Mouse (Mus musculus) stomach, embryonic 14.5 days (tissue): ENCODE results near the gene Ctf2. TPM values are rescaled to one million over a fixed set of nuclear protein-coding genes. Genes with fewer than 3 reads are reported as not detected.

ENCODE experiments used
- ATAC-seq: fragments of 200-750 bp; cut with Nextera tagmentation; 2 replicates; pipeline ENCODE4 v1.8.0; 2017; ENCODE audit warnings: low read depth, moderate TSS enrichment; ENCODE audit not compliant: insufficient number of reproducible peaks, insufficient read depth, low FRiP score
- H3K27ac ChIP-seq: fragments of 300-500 bp; sonication (generic); 2 replicates; pipeline ENCODE4 v1.5.1; 2014; ENCODE audit warnings: mild to moderate bottlenecking, low read length, moderate library complexity, mixed read lengths
- H3K27me3 ChIP-seq: fragments of 300-500 bp; sonication (generic); 2 replicates; pipeline ENCODE4 v1.6.1; 2014; ENCODE audit warnings: low read length, control low read depth, mixed read lengths; ENCODE audit not compliant: control insufficient read depth, insufficient read depth
- H3K36me3 ChIP-seq: fragments of 300-500 bp; sonication (generic); 2 replicates; pipeline ENCODE4 v1.6.1; 2014; ENCODE audit warnings: mild to moderate bottlenecking, control low read depth, low read length, moderate library complexity, mixed read lengths; ENCODE audit not compliant: control insufficient read depth, insufficient read depth
- H3K4me1 ChIP-seq: fragments of 300-500 bp; sonication (generic); 2 replicates; pipeline ENCODE4 v1.6.1; 2014; ENCODE audit warnings: low read length, control low read depth, mixed read lengths; ENCODE audit not compliant: control insufficient read depth, insufficient read depth
- H3K4me2 ChIP-seq: fragments of 300-500 bp; sonication (generic); replicated peaks from 2 replicates; pipeline ENCODE4 v1.6.1; 2014; ENCODE audit warnings: low read depth, low read length, control low read depth
- H3K4me3 ChIP-seq: fragments of 300-500 bp; sonication (generic); 2 replicates; pipeline ENCODE4 v1.5.1; 2014; ENCODE audit warnings: low read depth, low read length, control low read depth
- H3K9ac ChIP-seq: fragments of 300-500 bp; sonication (generic); replicated peaks from 2 replicates; pipeline ENCODE4 v1.6.1; 2014; ENCODE audit warnings: low read depth, mild to moderate bottlenecking, control low read depth, low read length, moderate library complexity, mixed read lengths
- H3K9me3 ChIP-seq: fragments of 300-500 bp; sonication (generic); 2 replicates; pipeline ENCODE4 v1.6.1; 2016; ENCODE audit warnings: low read depth, low read length, control low read depth; ENCODE audit not compliant: control insufficient read depth
- WGBS: fragments of 180-500 bp; shearing (Covaris S2); extraction: QIAGEN DNeasy Blood & Tissue Kit; methylation state at CpG from one replicate; pipeline ENCODE4 v1.1.7; 2014; 5-methylcytosine and 5-hydroxymethylcytosine counted together
- polyA plus RNA-seq: library from polyadenylated mRNA; unstranded; fragments of >200 nt; fragmentation: Nextera tagmentation; extraction: Ambion mirVana; gene quantifications from 2 replicates; pipeline ENCODE4 v1.2.1, GENCODE M21; 2014

Gene Ctf2
- polyA plus RNA-seq, 1 experiment from 2014 or later: 0.32 TPM

DNA sequence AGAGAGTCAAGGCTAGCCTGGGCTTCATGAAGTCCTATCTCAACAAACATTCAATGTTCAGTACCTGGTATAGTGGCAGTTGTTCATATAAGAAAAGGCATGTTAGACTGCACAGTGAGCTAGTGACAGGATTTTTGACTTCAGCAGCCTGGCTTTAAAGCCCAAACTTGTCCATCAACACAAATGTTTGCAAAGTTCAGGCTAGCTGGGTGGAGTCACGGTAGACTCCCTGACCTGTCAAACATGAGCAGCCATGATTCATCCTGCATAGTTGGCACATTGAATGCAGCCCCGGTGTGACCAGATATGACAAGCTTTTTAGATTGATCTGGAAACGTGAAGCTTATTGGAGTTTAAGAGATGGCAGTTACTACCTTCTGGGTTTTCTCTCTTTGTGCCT is 40.1 kb upstream of the Ctf2 start:
- H3K27ac ChIP-seq: no peak overlapping the region
- peaks cover 8% of the 10 kb centered on the region; the same call in 1 of the 2 replicates for H3K36me3 ChIP-seq
- H3K9me3 ChIP-seq: no peaks in the 10 kb centered on the region
- no peak overlapping the region for H3K4me2 ChIP-seq
- no peaks in the 10 kb centered on the region for H3K27me3 ChIP-seq
- peaks cover 19% of the 10 kb centered on the region for H3K4me1 ChIP-seq
- no peak for ATAC-seq
- no peak overlapping the region for H3K4me3 ChIP-seq
- H3K9ac ChIP-seq: no peak overlapping the region
- WGBS: 50% methylated on average over 3 of the region's 3 CpGs

DNA sequence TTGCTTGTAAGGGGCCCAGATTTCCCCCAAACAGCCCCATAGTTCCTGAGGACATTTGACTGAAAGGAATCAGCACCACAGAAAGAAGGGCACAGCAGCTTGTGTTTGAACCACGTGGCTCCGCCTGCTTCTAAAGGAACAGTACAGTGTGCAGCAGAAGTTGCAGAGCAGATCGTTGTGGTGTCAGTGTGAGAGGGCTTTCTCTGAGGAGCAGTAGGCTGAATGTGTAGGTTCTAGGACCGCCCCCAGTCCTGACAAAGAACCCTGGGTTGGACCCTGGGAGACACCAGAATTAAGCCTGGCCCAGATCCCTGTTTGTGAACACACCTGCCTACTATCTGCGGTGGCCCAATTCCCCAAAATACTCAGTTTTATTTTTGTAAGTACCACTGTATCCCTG is 39.3 kb upstream of the Ctf2 start:
- peak overlapping the region; percentile 62; the same call in 1 of the 2 replicates for H3K4me3 ChIP-seq
- ATAC-seq: no peak

DNA sequence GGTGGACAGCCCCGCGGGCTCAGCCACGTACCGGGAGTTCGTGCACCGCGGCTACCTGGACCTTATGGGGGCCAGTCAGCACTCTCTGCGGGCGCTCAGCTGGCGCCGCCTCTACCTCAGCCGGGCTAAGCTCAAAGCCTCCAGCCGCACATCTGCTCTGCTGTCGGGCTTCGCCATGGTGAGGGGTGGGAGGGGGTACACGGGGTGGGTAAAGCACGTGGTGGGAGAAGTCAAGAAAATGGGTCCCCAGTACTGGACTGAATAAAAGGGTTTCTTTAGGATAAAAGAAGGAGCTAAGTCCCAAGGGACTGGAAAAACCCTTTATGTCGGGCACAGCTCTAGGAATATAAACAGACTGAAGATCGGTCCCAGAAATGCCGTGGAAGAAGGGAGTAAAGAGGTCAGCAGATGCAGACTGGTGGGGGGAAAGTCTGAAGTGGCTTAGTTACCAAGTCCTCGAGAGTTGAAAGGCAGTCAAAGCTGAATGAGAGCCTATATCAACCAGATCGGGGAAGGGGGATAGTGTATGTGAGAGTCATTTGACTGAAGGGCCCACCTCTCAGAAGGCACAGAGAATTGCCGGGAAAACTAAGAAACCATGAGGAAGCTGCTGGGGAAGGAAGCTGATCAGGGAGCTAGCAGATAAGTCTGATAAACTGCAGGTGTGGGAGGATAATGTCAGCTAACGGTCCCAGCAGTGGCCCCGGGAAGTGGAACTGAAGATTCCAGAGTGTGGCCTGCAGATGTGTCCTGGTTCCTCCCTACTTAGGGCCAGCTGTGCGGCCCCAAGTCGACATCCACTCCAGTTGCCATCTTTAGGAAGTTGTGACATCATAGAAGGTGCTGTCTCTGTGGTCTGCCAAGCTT is 38.3 kb upstream of the Ctf2 start:
- peak overlapping the region; percentile 72 for H3K4me2 ChIP-seq
- peaks cover 22% of the 10 kb centered on the region; the same call in 1 of the 2 replicates for H3K36me3 ChIP-seq
- no peaks in the 10 kb centered on the region for H3K27me3 ChIP-seq
- peak overlapping the region; percentile 62 for H3K4me3 ChIP-seq
- ATAC-seq: peak; percentile 2
- H3K9me3 ChIP-seq: no peaks in the 10 kb centered on the region
- peaks cover 19% of the 10 kb centered on the region for H3K4me1 ChIP-seq
- 2% methylated on average over 27 of the region's 27 CpGs for WGBS
- peak overlapping the region; percentile 78 for H3K9ac ChIP-seq
- peak overlapping the region; percentile 92 for H3K27ac ChIP-seq

More for the DNA sequence above, 39.3 kb upstream of the Ctf2 start:
- H3K36me3 ChIP-seq: peaks cover 13% of the 10 kb centered on the region; the same call in 1 of the 2 replicates
- H3K27me3 ChIP-seq: no peaks in the 10 kb centered on the region
- H3K9me3 ChIP-seq: no peaks in the 10 kb centered on the region
- H3K27ac ChIP-seq: no peak overlapping the region
- 60% methylated on average over 5 of the region's 5 CpGs for WGBS
- H3K4me1 ChIP-seq: peaks cover 19% of the 10 kb centered on the region
- peak overlapping the region; percentile 72 for H3K4me2 ChIP-seq
- H3K9ac ChIP-seq: peak overlapping the region; percentile 78

DNA sequence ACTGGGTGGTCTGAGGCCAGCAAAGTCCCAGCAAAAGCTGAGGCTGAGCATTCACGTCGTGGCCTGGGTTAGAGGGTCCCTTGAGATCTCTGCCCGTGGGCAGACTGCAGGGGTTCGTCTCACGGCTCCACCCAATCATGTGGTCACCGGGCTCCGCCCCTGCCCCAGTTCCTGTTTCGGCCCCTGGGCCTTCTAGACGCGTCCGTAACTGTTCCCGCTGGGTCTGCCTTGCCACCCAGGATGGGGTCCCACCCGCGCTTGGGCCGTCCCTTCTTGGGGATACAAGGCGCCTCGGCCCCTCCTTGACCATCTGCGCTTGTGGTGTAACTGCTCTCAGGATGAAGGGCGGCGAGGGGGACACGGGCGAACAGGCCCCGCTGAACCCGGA is 37.7 kb upstream of the Ctf2 start, which contains the start of gene Orai3:
TSS of gene Orai3 (plus strand) at position 165 of the 388 bp plus-strand sequence.
- Histone ChIP-seq H3K27me3 (no peaks in the 10 kb centered on the region), H3K9me3 (no peaks in the 10 kb centered on the region), H3K4me2 (peak within 1 kb of the TSS; percentile 72), H3K4me3 (peak within 1 kb of the TSS; percentile 62), H3K4me1 (peaks cover 19% of the 10 kb centered on the region), H3K27ac (peak within 1 kb of the TSS; percentile 92), H3K9ac (peak within 1 kb of the TSS; percentile 78), H3K36me3 (peaks cover 27% of the 10 kb centered on the region; the same call in 1 of the 2 replicates)
- WGBS: under 1% methylated on average over 24 of the region's 24 CpGs
- peak; percentile 81 for ATAC-seq

DNA sequence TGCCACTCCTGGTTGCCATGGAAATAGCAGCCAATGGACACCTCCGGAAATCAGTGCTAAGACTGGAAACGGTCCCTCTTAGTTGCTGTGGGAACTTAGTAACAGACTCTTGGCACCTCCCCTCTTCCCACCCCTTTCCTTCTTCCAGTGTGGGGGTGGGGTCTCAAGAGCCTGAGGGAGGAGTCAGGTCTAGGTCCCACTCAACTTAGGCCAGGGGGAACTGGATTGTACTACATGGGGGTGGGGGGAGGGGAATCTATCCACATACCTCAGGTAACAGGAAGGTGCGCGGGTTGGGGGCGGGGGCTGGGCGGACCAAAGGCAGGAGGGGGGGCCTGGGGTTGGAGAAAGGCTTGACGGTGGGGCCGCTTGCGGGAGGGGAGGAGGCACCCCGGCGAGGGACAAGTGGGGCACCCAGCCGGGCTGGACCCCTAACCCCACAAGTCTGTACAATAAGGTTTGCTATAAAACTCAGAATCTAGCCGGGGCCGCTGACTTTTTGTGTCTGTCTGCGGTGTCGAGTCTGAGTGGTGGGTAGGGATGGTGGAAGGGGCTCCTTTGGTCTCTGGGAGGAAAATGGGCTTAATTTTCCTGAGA is 37.1 kb upstream of the Ctf2 start:
- peak; percentile 88 for ATAC-seq
- WGBS: under 1% methylated on average over 16 of the region's 16 CpGs

DNA sequence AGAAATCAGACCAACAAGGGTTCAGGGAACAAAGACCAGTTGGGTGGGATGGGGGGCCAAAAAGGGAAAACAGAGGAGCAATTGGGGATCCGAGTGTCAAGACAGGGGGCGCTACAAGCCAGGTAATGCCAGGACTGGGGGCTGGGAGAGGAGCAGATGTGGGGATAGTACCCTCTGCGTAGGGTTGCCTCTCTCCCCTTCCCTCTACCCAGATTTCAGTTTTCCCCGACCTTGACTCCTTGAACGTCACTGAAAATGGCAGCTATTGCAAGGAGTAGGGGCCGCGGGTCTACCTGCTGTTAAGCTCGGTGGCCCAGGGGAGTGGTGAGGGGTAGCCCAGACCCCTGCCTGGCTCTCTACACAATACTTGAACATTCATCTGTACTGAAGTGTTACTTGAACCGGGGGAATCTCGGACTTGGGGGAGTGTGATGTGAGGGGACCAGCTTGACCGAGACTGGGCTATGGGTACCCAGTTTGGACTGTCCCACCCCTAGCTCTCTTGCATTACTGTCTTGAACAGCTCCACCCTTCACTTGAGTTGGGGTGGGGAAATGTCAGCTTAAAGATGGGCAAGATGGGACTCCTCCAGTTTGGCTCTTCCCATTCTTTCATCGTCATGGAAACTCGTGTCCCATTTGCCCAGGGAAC is 36.5 kb upstream of the Ctf2 start:
- H3K9ac ChIP-seq: no peak overlapping the region
- H3K4me3 ChIP-seq: no peak overlapping the region
- peaks cover 39% of the 10 kb centered on the region for H3K36me3 ChIP-seq
- 52% methylated on average over 13 of the region's 13 CpGs for WGBS
- ATAC-seq: no peak; the same call in 1 of the 2 replicates
- no peak overlapping the region for H3K27ac ChIP-seq
- H3K9me3 ChIP-seq: no peaks in the 10 kb centered on the region
- H3K27me3 ChIP-seq: no peaks in the 10 kb centered on the region
- peak overlapping the region; percentile 72; the same call in 1 of the 2 replicates for H3K4me2 ChIP-seq
- H3K4me1 ChIP-seq: peaks cover 19% of the 10 kb centered on the region

More for the DNA sequence above, 37.1 kb upstream of the Ctf2 start:
- Histone ChIP-seq H3K4me2 (peak overlapping the region; percentile 72), H3K4me3 (peak overlapping the region; percentile 62), H3K27me3 (no peaks in the 10 kb centered on the region), H3K9ac (no peak overlapping the region), H3K27ac (peak overlapping the region; percentile 92), H3K9me3 (no peaks in the 10 kb centered on the region), H3K4me1 (peaks cover 19% of the 10 kb centered on the region), H3K36me3 (peaks cover 33% of the 10 kb centered on the region; the same call in 1 of the 2 replicates)

DNA sequence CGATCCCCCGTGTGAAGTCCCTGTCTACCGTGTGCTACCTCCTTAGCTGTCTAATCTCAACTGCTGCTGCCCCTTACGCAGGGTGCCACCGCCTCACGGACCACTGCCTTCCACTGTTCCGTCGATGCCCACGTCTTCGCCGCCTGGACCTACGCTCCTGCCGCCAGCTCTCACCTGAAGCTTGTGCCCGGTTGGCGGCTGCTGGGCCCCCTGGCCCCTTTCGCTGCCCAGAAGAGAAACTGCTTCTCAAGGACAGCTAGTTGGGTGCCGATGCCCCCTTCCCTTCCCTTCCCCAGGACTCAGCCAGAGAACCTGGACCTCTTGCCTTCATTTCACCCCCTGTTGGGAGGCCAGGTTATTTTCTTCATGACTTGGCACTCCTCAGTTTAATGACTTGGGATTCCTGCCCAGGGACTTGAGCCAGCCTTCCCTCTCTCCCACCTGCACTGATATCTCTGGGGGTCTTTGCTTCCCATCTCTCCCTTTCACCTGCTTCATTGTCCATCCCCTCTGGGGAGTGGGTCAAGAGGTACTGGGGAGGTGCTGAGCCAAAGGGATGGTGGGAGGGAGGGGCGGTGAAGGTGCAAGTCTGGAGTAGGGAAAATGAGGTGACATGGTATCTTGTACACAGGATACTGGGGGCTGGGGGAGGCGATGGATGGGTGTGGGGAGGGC is 35.8 kb upstream of the Ctf2 start:
- 93% methylated on average over 19 of the region's 19 CpGs for WGBS
- no peak for ATAC-seq
- Histone ChIP-seq H3K4me3 (no peak overlapping the region), H3K27ac (no peak overlapping the region), H3K9ac (no peak overlapping the region), H3K4me2 (no peak overlapping the region), H3K9me3 (no peaks in the 10 kb centered on the region), H3K36me3 (peaks cover 43% of the 10 kb centered on the region), H3K4me1 (peaks cover 19% of the 10 kb centered on the region), H3K27me3 (no peaks in the 10 kb centered on the region)
